Mouse (Mus musculus) granulocyte monocyte progenitor cell, adult 5-6 weeks (primary cell): ENCODE results near the gene Sh3bp2. TPM values are rescaled to one million over a fixed set of nuclear protein-coding genes. Genes with fewer than 3 reads are reported as not detected.
A peak's percentile ranks its signal among the peaks of the same experiment; 100 is the strongest.

Experiments used
- ATAC-seq: replicated peaks from 2 replicates; pipeline ENCODE4 v1.8.0; 2016; ENCODE audit warnings: mild to moderate bottlenecking, moderate TSS enrichment, inconsistent platforms; ENCODE audit not compliant: poor library complexity, severe bottlenecking
- total RNA-seq, 2 experiments: library from RNA; stranded (forward) in 1 of 2; stranded (reverse) in 1 of 2; fragments of 200-712, 200-1000 nt in 1 of 2; fragments of >200 nt in 1 of 2; fragmentation: Nextera tagmentation in 1 of 2; gene quantifications; 2 replicates each; pipeline ENCODE4 v1.2.3; 2014 to 2017

Sh3bp2 gene
- total RNA-seq, 2 experiments from 2014 or later: 11.9 to 15.4 TPM

DNA sequence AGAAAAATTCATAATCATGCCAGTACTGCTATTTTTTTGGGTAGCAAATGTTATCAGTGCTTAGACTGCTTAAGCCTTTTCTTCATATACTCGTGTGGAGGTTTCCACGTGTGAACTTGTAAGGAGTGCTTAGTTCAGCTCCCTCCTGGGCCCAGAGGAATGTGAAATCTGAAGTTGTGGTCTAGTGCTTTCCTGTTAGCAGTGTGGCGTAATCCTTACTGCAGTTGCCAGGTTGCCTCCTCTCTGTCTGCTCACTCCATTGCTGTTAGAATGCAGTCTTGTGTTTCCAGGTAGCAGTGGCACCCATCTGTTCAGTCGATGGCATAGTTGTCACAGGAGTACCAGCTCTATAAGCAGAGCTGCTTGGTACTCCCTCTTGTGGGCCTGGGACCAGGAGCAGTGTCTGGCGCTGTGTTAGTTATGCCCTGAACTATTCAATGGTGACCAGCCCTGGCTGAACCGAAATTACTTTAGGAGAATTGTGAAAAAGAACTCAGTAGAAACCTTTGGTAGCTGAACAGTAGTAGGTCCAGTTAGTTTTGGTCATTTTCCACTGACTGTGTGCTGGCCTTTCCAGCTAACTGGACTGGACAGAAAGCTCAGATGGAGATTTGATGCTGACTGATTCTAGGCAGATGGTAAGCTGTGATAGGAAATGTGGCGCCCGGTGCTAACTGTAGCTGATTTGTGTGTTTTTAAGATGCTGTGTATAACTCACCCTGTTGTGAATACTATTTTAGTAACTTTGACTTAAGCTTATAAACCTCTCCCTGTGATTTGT lies 81.7 kb downstream of the Sh3bp2 start:
- peak; percentile 84 for ATAC-seq

GRCm38 (mm10) chr5:34608226-34608625 lies 82.6 kb downstream of the Sh3bp2 start:
- ATAC-seq: no peak

DNA sequence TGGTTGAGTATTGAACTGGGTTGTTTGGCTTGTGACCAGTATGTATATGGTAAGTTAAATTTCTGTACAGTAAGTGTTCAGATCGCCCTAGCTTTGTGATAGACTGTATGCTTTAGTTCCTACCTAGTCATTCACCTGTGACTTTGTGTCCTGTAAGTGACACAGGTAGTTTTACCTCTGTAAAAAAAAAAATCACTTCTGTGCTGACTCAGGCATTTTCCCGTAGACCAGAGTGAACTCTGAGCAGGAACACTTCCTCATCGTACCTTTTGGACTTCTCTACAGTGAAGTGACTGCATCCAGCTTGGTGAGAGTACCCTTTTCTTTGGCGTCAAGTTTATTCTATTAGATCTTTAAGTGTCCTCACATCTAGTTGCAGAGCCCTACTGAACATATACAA lies 84.3 kb downstream of the Sh3bp2 start:
- ATAC-seq: no peak

Other genes starting within 250 kb of the Sh3bp2 start
- gene Zfyve28, start 237.4 kb upstream of the Sh3bp2 start, total RNA-seq (2014; fragmentation: Nextera tagmentation): not detected in 2 replicates
- not detected in 2 replicates for gene Zfyve28, start 237.4 kb upstream of the Sh3bp2 start, total RNA-seq (2017)
- gene Cfap99, start 237.2 kb upstream of the Sh3bp2 start, total RNA-seq (2014; fragmentation: Nextera tagmentation): not detected in 2 replicates
- gene Cfap99, start 237.2 kb upstream of the Sh3bp2 start, total RNA-seq (2017): not detected in 2 replicates
- gene Rnf4, start 189.5 kb upstream of the Sh3bp2 start, total RNA-seq (2014; fragmentation: Nextera tagmentation): 110 and 114 TPM in 2 replicates
- 117 and 146 TPM in 2 replicates for gene Rnf4, start 189.5 kb upstream of the Sh3bp2 start, total RNA-seq (2017)
- 25.0 and 48.0 TPM in 2 replicates for gene Fam193a, start 155.9 kb upstream of the Sh3bp2 start, total RNA-seq (2014; fragmentation: Nextera tagmentation)
- 20.3 and 31.7 TPM in 2 replicates for gene Fam193a, start 155.9 kb upstream of the Sh3bp2 start, total RNA-seq (2017)
- 11.8 and 16.2 TPM in 2 replicates for gene Tnip2, start 11.8 kb upstream of the Sh3bp2 start, total RNA-seq (2014; fragmentation: Nextera tagmentation)
- gene Tnip2, start 11.8 kb upstream of the Sh3bp2 start, total RNA-seq (2017): 22.0 and 24.4 TPM in 2 replicates
- 65.6 and 74.2 TPM in 2 replicates for gene Add1, start 47.8 kb downstream of the Sh3bp2 start, total RNA-seq (2014; fragmentation: Nextera tagmentation)
- gene Add1, start 47.8 kb downstream of the Sh3bp2 start, total RNA-seq (2017): 81.0 and 82.6 TPM in 2 replicates
- gene Mfsd10, start 111.4 kb downstream of the Sh3bp2 start, total RNA-seq (2014; fragmentation: Nextera tagmentation): 196 and 197 TPM in 2 replicates
- 111 and 147 TPM in 2 replicates for gene Mfsd10, start 111.4 kb downstream of the Sh3bp2 start, total RNA-seq (2017)
- gene Nop14, start 134.3 kb downstream of the Sh3bp2 start, total RNA-seq (2014; fragmentation: Nextera tagmentation): 40.0 and 45.0 TPM in 2 replicates
- 47.7 and 50.0 TPM in 2 replicates for gene Nop14, start 134.3 kb downstream of the Sh3bp2 start, total RNA-seq (2017)
- gene Grk4, start 134.5 kb downstream of the Sh3bp2 start, total RNA-seq (2014; fragmentation: Nextera tagmentation): 0.95 and 7.2 TPM in 2 replicates
- 1.2 and 1.4 TPM in 2 replicates for gene Grk4, start 134.5 kb downstream of the Sh3bp2 start, total RNA-seq (2017)
- gene Htt, start 235.9 kb downstream of the Sh3bp2 start, total RNA-seq (2014; fragmentation: Nextera tagmentation): 32.6 and 36.2 TPM in 2 replicates
- gene Htt, start 235.9 kb downstream of the Sh3bp2 start, total RNA-seq (2017): 18.3 and 25.1 TPM in 2 replicates